Mouse (Mus musculus): ENCODE measurements around the gene Atxn2. TPM values are rescaled to one million over a fixed set of nuclear protein-coding genes. Genes with fewer than 3 reads are reported as not detected.
"Not testable (repeated sequence)": the region's sequence is repeated elsewhere in the genome, so short reads cannot be mapped to it uniquely, and the experiment has no call there.

Atxn2 gene
- polyA plus RNA-seq, 1 experiment from 2014 or later = 68.6 TPM

- WGBS = 87% methylated on average over 6 of the region's 6 CpGs
- Histone ChIP-seq H3K27ac (replicated peaks; ENCODE audit: low read depth, low read length) (no peak overlapping the region), H3K4me2 (ENCODE audit: low read depth, low read length) (no peak overlapping the region), H3K4me1 (ENCODE audit: control insufficient read depth, insufficient read depth, low read length) (0 out of 2 replicates have a peak, but pooled peaks cover under 1% of the 10 kb centered on the region), H3K36me3 (ENCODE audit: control insufficient read depth, insufficient read depth, low read length) (peaks cover 67% of the 10 kb centered on the region), H3K9ac (ENCODE audit: low read depth, low read length) (no peak overlapping the region), H3K9me3 (ENCODE audit: control insufficient read depth, low read length) (no peaks in the 10 kb centered on the region), H3K27me3 (replicated peaks; ENCODE audit: control insufficient read depth, insufficient read depth, low read length) (no peaks in the 10 kb centered on the region), H3K4me3 (ENCODE audit: low read depth, low read length) (no peak overlapping the region)
- no peak for ATAC-seq (ENCODE audit: low read depth)
- DNase-seq (ENCODE audit: low spot score) = no peak
Measured at GRCm38 (mm10) chr5:121685495-121685894, 25.6 kb upstream of the Atxn2 start.

- 0 out of 2 replicates have a peak, but pooled peaks cover 5% of the 10 kb centered on the region for H3K4me1 ChIP-seq (ENCODE audit: control insufficient read depth, insufficient read depth, low read length)
- no peak overlapping the region for H3K4me3 ChIP-seq (ENCODE audit: low read depth, low read length)
- no peaks in the 10 kb centered on the region for H3K27me3 ChIP-seq (replicated peaks; ENCODE audit: control insufficient read depth, insufficient read depth, low read length)
- no peak overlapping the region for H3K4me2 ChIP-seq (ENCODE audit: low read depth, low read length)
- no peaks in the 10 kb centered on the region for H3K9me3 ChIP-seq (ENCODE audit: control insufficient read depth, low read length)
- peaks cover 59% of the 10 kb centered on the region for H3K36me3 ChIP-seq (ENCODE audit: control insufficient read depth, insufficient read depth, low read length)
- no peak overlapping the region for H3K9ac ChIP-seq (ENCODE audit: low read depth, low read length)
- 73% methylated on average over 15 of the region's 15 CpGs for whole genome bisulfite sequencing
- H3K27ac ChIP-seq (replicated peaks; ENCODE audit: low read depth, low read length) = no peak overlapping the region
- ATAC-seq (ENCODE audit: low read depth) (no peak), DNase-seq (ENCODE audit: low spot score) (no peak)
Measured at GRCm38 (mm10) chr5:121686113-121686898, 24.8 kb upstream of the Atxn2 start.

- Histone ChIP-seq H3K36me3 (ENCODE audit: control insufficient read depth, insufficient read depth, low read length) (peaks cover 17% of the 10 kb centered on the region), H3K27me3 (replicated peaks; ENCODE audit: control insufficient read depth, insufficient read depth, low read length) (no peaks in the 10 kb centered on the region), H3K4me1 (ENCODE audit: control insufficient read depth, insufficient read depth, low read length) (0 out of 2 replicates have a peak, but pooled peaks cover 5% of the 10 kb centered on the region), H3K4me2 (ENCODE audit: low read depth, low read length) (no peak overlapping the region), H3K9ac (ENCODE audit: low read depth, low read length) (no peak overlapping the region), H3K9me3 (ENCODE audit: control insufficient read depth, low read length) (no peaks in the 10 kb centered on the region), H3K27ac (replicated peaks; ENCODE audit: low read depth, low read length) (no peak overlapping the region; the same call in 1 of the 2 replicates), H3K4me3 (ENCODE audit: low read depth, low read length) (no peak overlapping the region)
- whole genome bisulfite sequencing = 70% methylated on average over 7 of the region's 7 CpGs
- ATAC-seq (ENCODE audit: low read depth) = no peak
- DNase-seq (ENCODE audit: low spot score) = peak; percentile 28
Measured at GRCm38 (mm10) chr5:121690482-121691211, 20.5 kb upstream of the Atxn2 start.

- not testable (repeated sequence) for ATAC-seq (ENCODE audit: low read depth); H3K4me3 ChIP-seq (ENCODE audit: low read depth, low read length); H3K4me1 ChIP-seq (ENCODE audit: control insufficient read depth, insufficient read depth, low read length); H3K9ac ChIP-seq (ENCODE audit: low read depth, low read length); H3K4me2 ChIP-seq (ENCODE audit: low read depth, low read length); H3K27ac ChIP-seq (replicated peaks; ENCODE audit: low read depth, low read length); H3K27me3 ChIP-seq (replicated peaks; ENCODE audit: control insufficient read depth, insufficient read depth, low read length); H3K9me3 ChIP-seq (ENCODE audit: control insufficient read depth, low read length); DNase-seq (ENCODE audit: low spot score)
- H3K36me3 ChIP-seq (ENCODE audit: control insufficient read depth, insufficient read depth, low read length) = peaks cover 11% of the 10 kb centered on the region
- 86% methylated on average over 7 of the region's 7 CpGs for WGBS
Measured at GRCm38 (mm10) chr5:121691436-121691835, 19.7 kb upstream of the Atxn2 start.

GRCm38 (mm10) chr5:121692897-121693296 lies 18.2 kb upstream of the Atxn2 start:
- H3K4me3 ChIP-seq (ENCODE audit: low read depth, low read length) = no peak overlapping the region
- H3K27ac ChIP-seq (replicated peaks; ENCODE audit: low read depth, low read length) = no peak overlapping the region
- no peak for ATAC-seq (ENCODE audit: low read depth)
- WGBS = 67% methylated on average over 4 of the region's 4 CpGs
- no peaks in the 10 kb centered on the region for H3K36me3 ChIP-seq (ENCODE audit: control insufficient read depth, insufficient read depth, low read length)
- H3K27me3 ChIP-seq (replicated peaks; ENCODE audit: control insufficient read depth, insufficient read depth, low read length) = no peaks in the 10 kb centered on the region
- H3K4me1 ChIP-seq (ENCODE audit: control insufficient read depth, insufficient read depth, low read length) = 0 out of 2 replicates have a peak, but pooled peaks cover 5% of the 10 kb centered on the region
- no peak overlapping the region for H3K4me2 ChIP-seq (ENCODE audit: low read depth, low read length)
- peak; percentile 27 for DNase-seq (ENCODE audit: low spot score)
- no peaks in the 10 kb centered on the region for H3K9me3 ChIP-seq (ENCODE audit: control insufficient read depth, low read length)
- H3K9ac ChIP-seq (ENCODE audit: low read depth, low read length) = no peak overlapping the region

GRCm38 (mm10) chr5:121696761-121697160 lies 14.4 kb upstream of the Atxn2 start:
- H3K27me3 ChIP-seq (replicated peaks; ENCODE audit: control insufficient read depth, insufficient read depth, low read length) = no peaks in the 10 kb centered on the region
- no peaks in the 10 kb centered on the region for H3K9me3 ChIP-seq (ENCODE audit: control insufficient read depth, low read length)
- H3K9ac ChIP-seq (ENCODE audit: low read depth, low read length) = no peak overlapping the region
- ATAC-seq (ENCODE audit: low read depth) (no peak), DNase-seq (ENCODE audit: low spot score) (no peak)
- no peaks in the 10 kb centered on the region for H3K4me1 ChIP-seq (ENCODE audit: control insufficient read depth, insufficient read depth, low read length)
- H3K4me2 ChIP-seq (ENCODE audit: low read depth, low read length) = no peak overlapping the region
- 43% methylated on average over 6 of the region's 6 CpGs for WGBS
- H3K36me3 ChIP-seq (ENCODE audit: control insufficient read depth, insufficient read depth, low read length) = no peaks in the 10 kb centered on the region
- H3K4me3 ChIP-seq (ENCODE audit: low read depth, low read length) = no peak overlapping the region
- H3K27ac ChIP-seq (replicated peaks; ENCODE audit: low read depth, low read length) = no peak overlapping the region

GRCm38 (mm10) chr5:121699891-121700290 lies 11.2 kb upstream of the Atxn2 start:
- Histone ChIP-seq H3K36me3 (ENCODE audit: control insufficient read depth, insufficient read depth, low read length) (no peaks in the 10 kb centered on the region), H3K27ac (replicated peaks; ENCODE audit: low read depth, low read length) (no peak overlapping the region), H3K27me3 (replicated peaks; ENCODE audit: control insufficient read depth, insufficient read depth, low read length) (no peaks in the 10 kb centered on the region), H3K4me1 (ENCODE audit: control insufficient read depth, insufficient read depth, low read length) (no peaks in the 10 kb centered on the region), H3K9ac (ENCODE audit: low read depth, low read length) (no peak overlapping the region), H3K4me2 (ENCODE audit: low read depth, low read length) (no peak overlapping the region), H3K4me3 (ENCODE audit: low read depth, low read length) (no peak overlapping the region), H3K9me3 (ENCODE audit: control insufficient read depth, low read length) (no peaks in the 10 kb centered on the region)
- DNase-seq (ENCODE audit: low spot score) (no peak), ATAC-seq (ENCODE audit: low read depth) (no peak)
- 35% methylated on average over 5 of the region's 5 CpGs for WGBS

GRCm38 (mm10) chr5:121700496-121700895 lies 10.6 kb upstream of the Atxn2 start:
- no peaks in the 10 kb centered on the region for H3K9me3 ChIP-seq (ENCODE audit: control insufficient read depth, low read length)
- H3K4me2 ChIP-seq (ENCODE audit: low read depth, low read length) = 0 out of 2 replicates have a peak overlapping the region, but pooled peaks have one; percentile 18
- WGBS = 19% methylated on average over 11 of the region's 11 CpGs
- no peaks in the 10 kb centered on the region for H3K36me3 ChIP-seq (ENCODE audit: control insufficient read depth, insufficient read depth, low read length)
- ATAC-seq (ENCODE audit: low read depth) (no peak), DNase-seq (ENCODE audit: low spot score) (no peak)
- no peak overlapping the region for H3K4me3 ChIP-seq (ENCODE audit: low read depth, low read length)
- H3K27ac ChIP-seq (replicated peaks; ENCODE audit: low read depth, low read length) = no peak overlapping the region
- no peaks in the 10 kb centered on the region for H3K4me1 ChIP-seq (ENCODE audit: control insufficient read depth, insufficient read depth, low read length)
- H3K27me3 ChIP-seq (replicated peaks; ENCODE audit: control insufficient read depth, insufficient read depth, low read length) = no peaks in the 10 kb centered on the region
- H3K9ac ChIP-seq (ENCODE audit: low read depth, low read length) = 0 out of 2 replicates have a peak overlapping the region, but pooled peaks have one; percentile 22

Data from embryonic facial prominence, embryonic 14.5 days (tissue).